Mouse (Mus musculus) liver, adult 2 months (tissue): ENCODE results near the gene Gm1604a. TPM values are rescaled to one million over a fixed set of nuclear protein-coding genes. Genes with fewer than 3 reads are reported as not detected.
"Not testable (repeated sequence)": the region's sequence is repeated elsewhere in the genome, so short reads cannot be mapped to it uniquely, and the experiment has no call there.

Experiments used
- DNase-seq: peaks from one replicate; pipeline ENCODE4 v3.0.0-alpha.2; 2011; ENCODE audit warnings: low read depth, low spot score; ENCODE audit errors: extremely low read depth
- H3K27ac ChIP-seq: fragments of 200-500 bp; replicated peaks from 2 replicates; pipeline ENCODE4 v1.5.1; 2012; ENCODE audit warnings: low read depth, mild to moderate bottlenecking, control low read depth, inconsistent platforms, low read length; ENCODE audit not compliant: insufficient read depth
- H3K27me3 ChIP-seq: fragments of 200-500 bp; 2 replicates; pipeline ENCODE4 v1.6.1; 2012; ENCODE audit warnings: mild to moderate bottlenecking, moderate library complexity, low read length, inconsistent platforms; ENCODE audit not compliant: control insufficient read depth, insufficient read depth
- H3K36me3 ChIP-seq: fragments of 200-500 bp; 2 replicates; pipeline ENCODE4 v1.6.1; 2012; ENCODE audit warnings: low read length, inconsistent platforms; ENCODE audit not compliant: control insufficient read depth, insufficient read depth
- H3K4me1 ChIP-seq: fragments of 200-500 bp; 2 replicates; pipeline ENCODE4 v1.6.1; 2011; ENCODE audit warnings: low read length; ENCODE audit not compliant: control insufficient read depth, insufficient read depth
- H3K4me3 ChIP-seq: fragments of 200-500 bp; 2 replicates; pipeline ENCODE4 v1.5.1; 2011; ENCODE audit warnings: low read depth, mild to moderate bottlenecking, control low read depth, low read length, moderate library complexity; ENCODE audit not compliant: insufficient read depth
- H3K79me2 ChIP-seq: fragments of 200-500 bp; 2 replicates; pipeline ENCODE4 v1.6.1; 2012; ENCODE audit warnings: inconsistent platforms, mild to moderate bottlenecking, low read length, moderate library complexity; ENCODE audit not compliant: control insufficient read depth, insufficient read depth
- H3K9ac ChIP-seq: fragments of 200-500 bp; 2 replicates; pipeline ENCODE4 v1.6.1; 2012; ENCODE audit warnings: low read depth, mild to moderate bottlenecking, control low read depth, inconsistent platforms, low read length
- WGBS: fragments of 180-500 bp; shearing (Covaris S2); methylation state at CpG from one replicate; pipeline ENCODE4 v1.1.7; 2018; 5-methylcytosine and 5-hydroxymethylcytosine counted together
- polyA plus RNA-seq: library from polyadenylated mRNA; depleted of rRNA; stranded (reverse); fragments of >200 nt; gene quantifications from 2 replicates; pipeline ENCODE4 v1.2.3, GENCODE M21; 2012
- total RNA-seq: library from RNA; depleted of rRNA; stranded (reverse); fragments of >200 nt; gene quantifications from 2 replicates; pipeline ENCODE4 v1.2.3, GENCODE M21; 2014

Gm1604a gene
- total and polyA plus RNA-seq, 2 experiments, result not detected

DNA sequence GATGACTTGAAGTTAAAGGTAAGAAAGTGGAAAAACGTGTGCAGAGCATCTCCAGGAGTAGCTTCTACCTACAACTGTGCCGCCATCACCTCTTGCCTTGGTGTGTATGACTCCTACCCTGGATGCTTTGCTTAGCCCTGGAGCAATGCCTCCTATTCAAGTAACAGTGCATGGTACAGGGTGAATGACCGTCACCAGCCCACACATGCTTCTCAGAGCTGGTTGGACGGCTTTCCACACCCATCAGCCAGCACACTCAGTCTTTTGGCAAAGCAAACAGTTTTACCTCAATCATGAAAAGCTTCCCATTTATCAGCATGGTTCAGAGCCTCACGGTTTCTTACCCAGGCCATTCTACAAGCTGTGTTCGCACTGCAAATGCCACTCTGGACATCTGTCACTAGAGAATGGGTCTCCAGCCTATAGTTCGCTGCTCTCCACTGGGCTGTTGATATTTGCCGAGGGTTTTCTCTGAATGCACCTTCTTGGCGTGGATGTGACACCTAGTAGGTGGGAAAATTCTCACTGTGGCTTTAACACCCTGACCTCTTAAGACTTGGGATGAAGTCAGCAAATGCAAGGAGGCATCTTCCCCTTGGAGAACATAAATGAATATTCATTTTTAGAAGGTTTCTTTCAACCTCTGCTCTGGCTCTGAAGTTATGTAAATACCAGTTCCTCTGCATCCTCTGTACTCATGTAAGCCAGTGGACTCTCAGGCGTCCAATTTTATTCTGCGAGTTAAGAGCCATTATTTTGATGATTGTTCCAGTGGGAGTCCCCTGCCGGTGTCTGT, 23.4 kb upstream of the Gm1604a start:
- not testable (repeated sequence) for H3K9ac ChIP-seq, H3K79me2 ChIP-seq, H3K4me3 ChIP-seq, DNase-seq, H3K36me3 ChIP-seq, H3K4me1 ChIP-seq, H3K27me3 ChIP-seq, H3K27ac ChIP-seq
- 83% methylated on average over 9 of the region's 12 CpGs for WGBS

- not testable (repeated sequence) for DNase-seq, H3K79me2 ChIP-seq, H3K36me3 ChIP-seq, H3K4me3 ChIP-seq, H3K27me3 ChIP-seq, H3K4me1 ChIP-seq, H3K27ac ChIP-seq, H3K9ac ChIP-seq
- no CpG with 5 or more reads among the region's 3 CpGs for WGBS
Observed at GRCm38 (mm10) chr17:7003392-7003791, 22.0 kb upstream of the Gm1604a start.

GRCm38 (mm10) chr17:7005646-7006045, 19.7 kb upstream of the Gm1604a start:
- H3K27me3 ChIP-seq, H3K79me2 ChIP-seq, H3K9ac ChIP-seq, H3K4me3 ChIP-seq, DNase-seq, H3K27ac ChIP-seq, H3K36me3 ChIP-seq, H3K4me1 ChIP-seq: not testable (repeated sequence)
- 66% methylated on average over 4 of the region's 4 CpGs for WGBS

DNA sequence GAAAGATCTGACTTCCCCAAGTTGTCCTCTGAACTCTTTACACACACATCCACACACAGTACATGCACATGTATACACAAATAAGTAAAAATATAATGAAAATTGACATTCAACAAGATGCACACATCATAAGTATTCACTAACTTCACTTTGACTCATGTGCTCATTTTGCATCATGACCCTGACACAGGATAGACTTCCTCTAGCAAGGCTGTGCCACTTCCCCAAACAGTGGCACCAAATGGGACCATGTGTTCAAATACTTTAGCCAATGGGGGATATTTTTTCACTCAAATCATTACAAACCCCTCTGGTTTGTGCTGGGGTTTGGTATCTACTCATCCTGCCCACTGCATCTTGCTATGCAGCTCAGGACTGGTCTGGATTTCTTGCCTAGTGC, 16.5 kb upstream of the Gm1604a start:
- not testable (repeated sequence) for H3K4me3 ChIP-seq, H3K4me1 ChIP-seq, H3K36me3 ChIP-seq, H3K79me2 ChIP-seq, H3K9ac ChIP-seq, H3K27me3 ChIP-seq, DNase-seq, H3K27ac ChIP-seq

- H3K27me3 ChIP-seq, H3K9ac ChIP-seq, H3K4me3 ChIP-seq, H3K36me3 ChIP-seq, H3K4me1 ChIP-seq, DNase-seq, H3K79me2 ChIP-seq, H3K27ac ChIP-seq: not testable (repeated sequence)
- no CpG with 5 or more reads among the region's 7 CpGs for WGBS
Observed at GRCm38 (mm10) chr17:7009440-7009839, 15.9 kb upstream of the Gm1604a start.

- H3K27ac ChIP-seq, DNase-seq, H3K36me3 ChIP-seq, H3K4me3 ChIP-seq, H3K4me1 ChIP-seq, H3K27me3 ChIP-seq, H3K79me2 ChIP-seq, H3K9ac ChIP-seq: not testable (repeated sequence)
- WGBS, result 63% methylated on average over 5 of the region's 9 CpGs
Observed at GRCm38 (mm10) chr17:7009901-7010300, 15.5 kb upstream of the Gm1604a start.

- no CpG with 5 or more reads among the region's 1 CpGs for WGBS
- H3K9ac ChIP-seq, H3K4me1 ChIP-seq, H3K27me3 ChIP-seq, DNase-seq, H3K27ac ChIP-seq, H3K79me2 ChIP-seq, H3K36me3 ChIP-seq, H3K4me3 ChIP-seq: not testable (repeated sequence)
Observed at GRCm38 (mm10) chr17:7014190-7014589, 11.2 kb upstream of the Gm1604a start.

DNA sequence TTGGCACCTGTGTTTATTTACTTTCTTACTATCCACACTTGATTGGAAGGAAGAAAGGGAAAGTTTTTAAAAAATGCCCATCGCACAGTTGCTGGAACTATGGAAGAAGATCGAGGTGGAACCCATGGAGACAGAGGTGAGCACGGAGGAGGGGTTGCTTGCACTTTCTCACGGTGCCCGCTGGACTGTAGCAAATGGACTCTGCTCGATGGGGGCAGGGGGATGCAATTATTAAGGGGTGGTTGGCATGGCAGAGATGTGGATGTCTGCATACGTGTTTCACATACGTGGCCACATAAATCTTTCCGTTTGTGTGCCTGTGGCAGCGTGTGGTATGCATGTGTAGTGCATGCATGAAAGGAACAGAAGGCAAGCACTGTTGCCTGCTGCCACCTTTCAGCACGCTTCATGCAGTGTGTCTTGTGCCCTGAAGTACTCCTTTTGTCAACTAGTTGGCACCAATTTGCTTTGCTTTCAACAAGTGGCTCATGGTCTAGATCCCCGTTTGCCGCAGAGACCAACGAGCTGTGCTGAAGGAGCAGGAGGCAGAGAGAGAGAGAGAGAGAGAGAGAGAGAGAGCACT, 487 bp downstream of the Gm1604a start:
- H3K79me2 ChIP-seq, H3K27ac ChIP-seq, DNase-seq, H3K27me3 ChIP-seq, H3K36me3 ChIP-seq, H3K9ac ChIP-seq, H3K4me3 ChIP-seq, H3K4me1 ChIP-seq: not testable (repeated sequence)
- 78% methylated on average over 3 of the region's 14 CpGs for WGBS

GRCm38 (mm10) chr17:7030204-7030603, 4.8 kb downstream of the Gm1604a start:
- H3K27ac ChIP-seq, H3K9ac ChIP-seq, DNase-seq, H3K79me2 ChIP-seq, H3K27me3 ChIP-seq, H3K36me3 ChIP-seq, H3K4me3 ChIP-seq, H3K4me1 ChIP-seq: not testable (repeated sequence)
- 52% methylated on average over 5 of the region's 7 CpGs for WGBS
